Mouse (Mus musculus) MEL-GATA-1-ER (cell line): Measurements from ENCODE around the gene Slc25a25.
A peak's percentile ranks its signal among the peaks of the same experiment; 100 is the strongest.

ENCODE experiments used
- DNase-seq: peaks from one replicate; pipeline ENCODE4 v3.0.0-alpha.2; 2012; ENCODE audit warnings: low read depth; ENCODE audit errors: extremely low read depth

Gene Slc25a25

GRCm38 (mm10) chr2:32407144-32407824 is 44.0 kb downstream of the Slc25a25 start:
- no peak for DNase-seq

GRCm38 (mm10) chr2:32404663-32405062 is 46.6 kb downstream of the Slc25a25 start:
- peak; percentile 83 for DNase-seq

- no peak for DNase-seq
Observed at GRCm38 (mm10) chr2:32396695-32397094, 54.5 kb downstream of the Slc25a25 start.

GRCm38 (mm10) chr2:32395946-32396621 is 55.2 kb downstream of the Slc25a25 start:
- DNase-seq = peak; percentile 93

- peak; percentile 73 for DNase-seq
Observed at GRCm38 (mm10) chr2:32395484-32395945, 55.7 kb downstream of the Slc25a25 start, which contains the start of gene Ptges2. TSS of gene Ptges2 (plus strand) at chr2:32395896.

- DNase-seq = peak; percentile 56
Observed at GRCm38 (mm10) chr2:32394973-32395372, 56.3 kb downstream of the Slc25a25 start.

- DNase-seq = no peak
Observed at GRCm38 (mm10) chr2:32392063-32392462, 59.2 kb downstream of the Slc25a25 start.

- no peak for DNase-seq
Observed at GRCm38 (mm10) chr2:32390871-32391270, 60.4 kb downstream of the Slc25a25 start.

GRCm38 (mm10) chr2:32389157-32389556 is 62.1 kb downstream of the Slc25a25 start:
- no peak for DNase-seq

GRCm38 (mm10) chr2:32387706-32388490 is 63.3 kb downstream of the Slc25a25 start, which contains the start of gene Lcn2:
TSS of gene Lcn2 (minus strand) at chr2:32388252.
- DNase-seq = no peak

GRCm38 (mm10) chr2:32382689-32383088 is 68.6 kb downstream of the Slc25a25 start:
- no peak for DNase-seq

- peak; percentile 66 for DNase-seq
Observed at GRCm38 (mm10) chr2:32381775-32382223, 69.4 kb downstream of the Slc25a25 start, which contains the start of gene 1110008P14Rik. TSS of gene 1110008P14Rik (minus strand) at chr2:32381938.

- no peak for DNase-seq
Observed at GRCm38 (mm10) chr2:32381141-32381774, 70.0 kb downstream of the Slc25a25 start.

- DNase-seq = no peak
Observed at GRCm38 (mm10) chr2:32380001-32380500, 71.2 kb downstream of the Slc25a25 start.

GRCm38 (mm10) chr2:32376963-32377362 is 74.3 kb downstream of the Slc25a25 start:
- DNase-seq = no peak

- DNase-seq = no peak
Observed at GRCm38 (mm10) chr2:32375317-32375940, 75.8 kb downstream of the Slc25a25 start.

GRCm38 (mm10) chr2:32374191-32374590 is 77.1 kb downstream of the Slc25a25 start:
- no peak for DNase-seq

- DNase-seq = no peak
Observed at GRCm38 (mm10) chr2:32367315-32367714, 83.9 kb downstream of the Slc25a25 start.
